Comparison of ENCODE assay signal across 8 mouse cellular contexts in genomic region chr17:24527315-24527714, GRCm38 (mm10). TPM values are rescaled to one million over a fixed set of nuclear protein-coding genes. Genes with fewer than 3 reads are reported as not detected.
DNase-seq lines count a peak whose midpoint lies in the region; ATAC-seq lines count a peak whose summit lies in the region.

No protein-coding gene starts in this region.

- no peak for ATAC-seq in hindbrain, embryonic 14.5 days (ENCODE audit: low FRiP score)
- no peak for ATAC-seq in midbrain, embryonic 13.5 days

- H3K27ac ChIP-seq in hindbrain, embryonic 14.5 days, result peak overlapping the region; percentile 77
- peak overlapping the region; percentile 76 for H3K27ac ChIP-seq in midbrain, embryonic 13.5 days

- no peaks in the 10 kb centered on the region for H3K9me3 ChIP-seq in hindbrain, embryonic 14.5 days (ENCODE audit: control insufficient read depth, low read length)
- H3K9me3 ChIP-seq in midbrain, embryonic 13.5 days, result no peaks in the 10 kb centered on the region

- 0% methylated on average over 19 of the region's 19 CpGs for WGBS in hindbrain, embryonic 14.5 days
- 0% methylated on average over 19 of the region's 19 CpGs for WGBS in midbrain, embryonic 13.5 days

- H3K36me3 ChIP-seq in hindbrain, embryonic 14.5 days (replicated peaks; ENCODE audit: control insufficient read depth, insufficient read depth), result peaks cover 29% of the 10 kb centered on the region
- H3K36me3 ChIP-seq in midbrain, embryonic 13.5 days, result peaks cover 17% of the 10 kb centered on the region

- H3K4me2 ChIP-seq in hindbrain, embryonic 14.5 days (replicated peaks), result peak overlapping the region; percentile 80
- peak overlapping the region; percentile 76 for H3K4me2 ChIP-seq in midbrain, embryonic 13.5 days (replicated peaks)

- H3K27me3 ChIP-seq in hindbrain, embryonic 14.5 days (ENCODE audit: control insufficient read depth, insufficient read depth, low read length), result no peaks in the 10 kb centered on the region
- no peaks in the 10 kb centered on the region for H3K27me3 ChIP-seq in midbrain, embryonic 13.5 days

- peak overlapping the region; percentile 85 for H3K4me3 ChIP-seq in hindbrain, embryonic 14.5 days (replicated peaks; ENCODE audit: low read length)
- H3K4me3 ChIP-seq in midbrain, embryonic 13.5 days (replicated peaks), result peak overlapping the region; percentile 76

- peak; percentile 40 for DNase-seq in kidney, adult 9 months
- no peak for DNase-seq in kidney, postnatal 25 days
- peak; percentile 49 for DNase-seq in adipocyte (ENCODE audit: low spot score)
- DNase-seq in hindbrain, embryonic 14.5 days (ENCODE audit: low spot score), result no peak
- DNase-seq in urinary bladder, adult 2 months (ENCODE audit: low spot score), result no peak
- no peak for DNase-seq in cerebellum, adult 9-11 months
- DNase-seq in cerebellum, postnatal 10 days, result no peak

- peak overlapping the region; percentile 94 for H3K9ac ChIP-seq in hindbrain, embryonic 14.5 days
- H3K9ac ChIP-seq in midbrain, embryonic 13.5 days (replicated peaks), result peak overlapping the region; percentile 88

- peaks cover 33% of the 10 kb centered on the region for H3K4me1 ChIP-seq in hindbrain, embryonic 14.5 days (replicated peaks; ENCODE audit: control insufficient read depth, insufficient read depth, low read length)
- peaks cover 53% of the 10 kb centered on the region for H3K4me1 ChIP-seq in midbrain, embryonic 13.5 days (replicated peaks)

RNA-seq across cellular contexts. Expression of gene Traf7, which starts 0.4 kb away (rescaled TPM):
- 75.0 and 82.8 TPM in 2 replicates for polyA plus RNA-seq in hindbrain, embryonic 14.5 days (2014; fragmentation: Nextera tagmentation; extraction: Ambion mirVana)
- 97.3 and 106 TPM in 2 replicates for polyA plus RNA-seq in midbrain, embryonic 13.5 days (2015; fragmentation: Nextera tagmentation; extraction: Ambion mirVana)
- polyA plus RNA-seq in urinary bladder, adult 2 months (2012; rRNA removed), result 174 and 223 TPM in 2 replicates

RNA-seq across cellular contexts. Expression of gene Rab26, which starts 6.7 kb away (rescaled TPM):
- 4.2 and 5.6 TPM in 2 replicates for polyA plus RNA-seq in hindbrain, embryonic 14.5 days (2014; fragmentation: Nextera tagmentation; extraction: Ambion mirVana)
- 2.9 TPM in 2 replicates for polyA plus RNA-seq in midbrain, embryonic 13.5 days (2015; fragmentation: Nextera tagmentation; extraction: Ambion mirVana)
- 1.4 and 1.5 TPM in 2 replicates for polyA plus RNA-seq in urinary bladder, adult 2 months (2012; rRNA removed)

RNA-seq across cellular contexts. Expression of gene Pkd1, which starts 22.3 kb away (rescaled TPM):
- polyA plus RNA-seq in hindbrain, embryonic 14.5 days (2014; fragmentation: Nextera tagmentation; extraction: Ambion mirVana), result 28.4 and 30.4 TPM in 2 replicates
- 17.7 and 19.4 TPM in 2 replicates for polyA plus RNA-seq in midbrain, embryonic 13.5 days (2015; fragmentation: Nextera tagmentation; extraction: Ambion mirVana)
- 69.8 and 84.0 TPM in 2 replicates for polyA plus RNA-seq in urinary bladder, adult 2 months (2012; rRNA removed)

RNA-seq across cellular contexts. Expression of gene Caskin1, which starts 38.9 kb away (rescaled TPM):
- polyA plus RNA-seq in hindbrain, embryonic 14.5 days (2014; fragmentation: Nextera tagmentation; extraction: Ambion mirVana), result 45.7 and 46.8 TPM in 2 replicates
- 24.7 and 29.1 TPM in 2 replicates for polyA plus RNA-seq in midbrain, embryonic 13.5 days (2015; fragmentation: Nextera tagmentation; extraction: Ambion mirVana)
- 0.76 and 1.1 TPM in 2 replicates for polyA plus RNA-seq in urinary bladder, adult 2 months (2012; rRNA removed)

RNA-seq across cellular contexts. Expression of gene Mlst8, which starts 48.4 kb away (rescaled TPM):
- polyA plus RNA-seq in hindbrain, embryonic 14.5 days (2014; fragmentation: Nextera tagmentation; extraction: Ambion mirVana), result 30.2 and 31.1 TPM in 2 replicates
- polyA plus RNA-seq in midbrain, embryonic 13.5 days (2015; fragmentation: Nextera tagmentation; extraction: Ambion mirVana), result 38.6 and 41.4 TPM in 2 replicates
- polyA plus RNA-seq in urinary bladder, adult 2 months (2012; rRNA removed), result 20.9 and 21.7 TPM in 2 replicates

Comparison
In these comparisons a context has a peak if more than half of its experiments do, and no peak if none do; other contexts are left out.
1. DNase-seq: peak in kidney, adult 9 months (single experiment) and adipocyte (single experiment); none in kidney, postnatal 25 days (0 of 2), hindbrain, embryonic 14.5 days (single experiment), urinary bladder, adult 2 months (single experiment), cerebellum, adult 9-11 months (single experiment) and cerebellum, postnatal 10 days (0 of 2).